Mouse (Mus musculus): ENCODE data around the gene Tmx4.
"Not testable (repeated sequence)": the region's sequence is repeated elsewhere in the genome, so short reads cannot be mapped to it uniquely, and the experiment has no call there.

- not testable (repeated sequence) for TF ChIP-seq EP300 (IDR thresholded peaks at IDR 0.05; ENCODE audit: insufficient read depth, low read depth, low read length); POLR2A (IDR thresholded peaks at IDR 0.05; ENCODE audit: insufficient read depth, low read depth, low read length); CTCF (IDR thresholded peaks at IDR 0.05)
Observed at GRCm38 (mm10) chr2:134628541-134628940, 15.4 kb downstream of the Tmx4 start.

Data from heart, adult 2 months (tissue).